Mouse (Mus musculus): ENCODE measurements around the gene Pltp. TPM values are rescaled to one million over a fixed set of nuclear protein-coding genes. Genes with fewer than 3 reads are reported as not detected.
"Not testable (repeated sequence)": the region's sequence is repeated elsewhere in the genome, so short reads cannot be mapped to it uniquely, and the experiment has no call there.

The Pltp gene
- polyA plus RNA-seq, 1 experiment from 2014 or later, result 48.5 TPM

DNA sequence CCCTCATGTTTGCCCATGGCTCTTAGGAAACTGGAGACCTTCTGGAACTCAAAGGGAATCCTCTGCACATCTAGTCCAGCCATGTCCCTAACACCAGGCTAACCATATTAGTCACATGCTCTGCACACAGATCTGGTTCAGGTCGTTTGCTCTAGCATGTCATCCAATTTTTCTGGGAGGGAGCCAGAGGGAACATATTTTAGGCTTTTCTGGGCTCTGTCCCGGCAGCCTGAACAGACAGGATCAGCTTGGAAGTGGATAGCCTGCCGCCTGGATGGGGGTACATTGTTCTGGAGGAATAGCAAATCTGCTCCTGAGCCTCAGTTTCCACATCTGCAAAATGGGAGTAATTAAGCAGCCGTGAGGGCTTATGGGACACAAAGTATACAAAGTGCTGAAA lies 3.6 kb upstream of the Pltp start:
- ATAC-seq (ENCODE audit: insufficient read depth, low FRiP score, low read depth), result no peak
- Histone ChIP-seq H3K27me3 (replicated peaks) (peaks cover 12% of the 10 kb centered on the region), H3K4me2 (no peak overlapping the region), H3K4me1 (peaks cover 50% of the 10 kb centered on the region), H3K9me3 (no peaks in the 10 kb centered on the region), H3K27ac (no peak overlapping the region; the same call in 1 of the 2 replicates), H3K9ac (no peak overlapping the region), H3K4me3 (replicated peaks) (no peak overlapping the region), H3K36me3 (no peaks in the 10 kb centered on the region)
- 56% methylated on average over 4 of the region's 4 CpGs for WGBS

- H3K9ac ChIP-seq, result no peak overlapping the region
- H3K36me3 ChIP-seq, result no peaks in the 10 kb centered on the region
- H3K27me3 ChIP-seq (replicated peaks), result peaks cover 12% of the 10 kb centered on the region
- no peak overlapping the region for H3K27ac ChIP-seq
- H3K9me3 ChIP-seq, result no peaks in the 10 kb centered on the region
- 60% methylated on average over 9 of the region's 9 CpGs for WGBS
- H3K4me2 ChIP-seq, result no peak overlapping the region
- peaks cover 51% of the 10 kb centered on the region for H3K4me1 ChIP-seq
- H3K4me3 ChIP-seq (replicated peaks), result no peak overlapping the region
- ATAC-seq (ENCODE audit: insufficient read depth, low FRiP score, low read depth), result no peak
These were observed 2.3 kb upstream of the Pltp start for GRCm38 (mm10) chr2:164859640-164860432.

- Histone ChIP-seq H3K27ac (no peak overlapping the region), H3K27me3 (replicated peaks) (peaks cover 12% of the 10 kb centered on the region), H3K9ac (no peak overlapping the region), H3K36me3 (no peaks in the 10 kb centered on the region), H3K4me1 (peaks cover 48% of the 10 kb centered on the region), H3K9me3 (no peaks in the 10 kb centered on the region), H3K4me3 (replicated peaks) (no peak overlapping the region), H3K4me2 (no peak overlapping the region)
- WGBS, result 54% methylated on average over 2 of the region's 2 CpGs
- ATAC-seq (ENCODE audit: insufficient read depth, low FRiP score, low read depth), result no peak
These were observed 1.6 kb upstream of the Pltp start for GRCm38 (mm10) chr2:164859155-164859554.

DNA sequence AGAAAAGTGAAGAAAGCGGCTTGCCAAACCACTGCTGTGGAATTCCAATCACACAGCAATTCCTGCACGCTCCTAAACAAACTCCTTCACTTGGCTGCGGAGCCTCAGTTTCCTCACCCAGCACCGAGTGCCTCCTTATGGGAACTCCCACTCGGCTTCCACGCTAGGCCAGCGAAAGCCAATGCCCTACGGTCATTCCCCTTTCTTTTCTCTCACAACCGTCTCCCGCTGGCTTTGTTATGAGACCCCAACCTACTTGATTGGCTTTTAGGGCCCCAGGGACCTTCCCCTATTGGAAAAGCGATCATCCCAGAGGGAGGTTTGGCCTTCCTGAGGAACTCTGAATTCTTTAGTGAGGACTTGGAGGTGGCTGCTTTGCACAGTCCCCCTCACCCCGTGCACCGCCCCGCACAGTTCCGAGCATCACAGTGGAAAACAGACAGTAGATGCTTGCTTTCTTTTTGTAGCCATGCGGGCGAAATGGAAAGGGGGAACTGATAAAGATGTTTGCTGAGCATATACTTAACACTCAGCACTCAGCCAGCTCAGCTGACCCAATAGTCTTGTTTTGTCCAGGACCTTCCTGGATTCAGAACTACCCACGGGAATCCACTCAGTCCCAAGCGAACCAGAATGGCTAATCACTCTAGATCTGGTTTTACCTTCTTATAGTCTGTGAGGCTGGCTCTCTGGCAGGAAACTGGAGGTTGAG lies 487 bp upstream of the Pltp start:
- Histone ChIP-seq H3K4me2 (peak overlapping the region; percentile 94), H3K27ac (peak overlapping the region; percentile 64; the same call in 1 of the 2 replicates), H3K27me3 (replicated peaks) (peaks cover 12% of the 10 kb centered on the region), H3K4me3 (replicated peaks) (peak overlapping the region; percentile 51), H3K9ac (0 out of 2 replicates have a peak overlapping the region, but pooled peaks have one; percentile 27), H3K4me1 (peaks cover 48% of the 10 kb centered on the region), H3K36me3 (no peaks in the 10 kb centered on the region), H3K9me3 (no peaks in the 10 kb centered on the region)
- ATAC-seq (ENCODE audit: insufficient read depth, low FRiP score, low read depth), result no peak
- WGBS, result 13% methylated on average over 19 of the region's 19 CpGs

- no peak for ATAC-seq (ENCODE audit: insufficient read depth, low FRiP score, low read depth)
- 2% methylated on average over 42 of the region's 42 CpGs for WGBS
- H3K27ac ChIP-seq, result no peak overlapping the region
- H3K4me3 ChIP-seq (replicated peaks), result peak overlapping the region; percentile 51
- H3K9ac ChIP-seq, result peak overlapping the region; percentile 40; the same call in 1 of the 2 replicates
- H3K27me3 ChIP-seq (replicated peaks), result peaks cover 12% of the 10 kb centered on the region
- no peaks in the 10 kb centered on the region for H3K36me3 ChIP-seq
- H3K4me2 ChIP-seq, result peak overlapping the region; percentile 94
- peaks cover 36% of the 10 kb centered on the region for H3K4me1 ChIP-seq
- H3K9me3 ChIP-seq, result no peaks in the 10 kb centered on the region
These were observed 1.0 kb downstream of the Pltp start for GRCm38 (mm10) chr2:164856309-164857100.

GRCm38 (mm10) chr2:164855572-164855971 lies 1.9 kb downstream of the Pltp start:
- H3K4me2 ChIP-seq, result not testable (repeated sequence)
- 79% methylated on average over 5 of the region's 5 CpGs for WGBS

GRCm38 (mm10) chr2:164850061-164850460 lies 7.5 kb downstream of the Pltp start:
- Histone ChIP-seq H3K4me2 (no peak overlapping the region), H3K36me3 (no peaks in the 10 kb centered on the region), H3K27ac (no peak overlapping the region), H3K9me3 (no peaks in the 10 kb centered on the region), H3K4me3 (replicated peaks) (no peak overlapping the region), H3K27me3 (replicated peaks) (no peaks in the 10 kb centered on the region), H3K9ac (no peak overlapping the region), H3K4me1 (no peaks in the 10 kb centered on the region)
- no peak for ATAC-seq (ENCODE audit: insufficient read depth, low FRiP score, low read depth)
- WGBS, result 75% methylated on average over 8 of the region's 8 CpGs

More at GRCm38 (mm10) chr2:164855572-164855971, 1.9 kb downstream of the Pltp start:
- H3K9me3 ChIP-seq; H3K36me3 ChIP-seq; H3K9ac ChIP-seq; ATAC-seq (ENCODE audit: insufficient read depth, low FRiP score, low read depth); H3K4me3 ChIP-seq (replicated peaks); H3K27ac ChIP-seq: not testable (repeated sequence)
- H3K4me1 ChIP-seq, result peaks cover 30% of the 10 kb centered on the region
- peaks cover 12% of the 10 kb centered on the region for H3K27me3 ChIP-seq (replicated peaks)

DNA sequence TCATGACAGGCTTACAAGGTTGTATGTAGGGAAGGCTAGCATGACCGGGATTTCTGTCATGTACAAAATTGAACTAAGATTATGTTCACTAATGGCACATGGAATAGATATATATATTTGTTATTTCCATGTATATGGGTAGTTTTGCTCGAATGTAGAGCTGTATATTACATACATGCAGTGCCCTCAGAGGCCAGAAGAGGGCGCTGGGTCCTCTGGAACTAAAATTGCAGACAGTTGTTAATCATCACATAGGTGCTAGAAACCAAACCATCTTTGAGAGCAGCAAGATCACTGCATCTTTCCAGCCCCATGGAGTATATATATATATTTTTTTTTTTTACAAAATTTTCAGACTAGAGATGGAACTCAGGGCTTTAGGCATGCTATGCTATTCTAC lies 11.7 kb downstream of the Pltp start:
- no peaks in the 10 kb centered on the region for H3K36me3 ChIP-seq
- H3K27me3 ChIP-seq (replicated peaks), result no peaks in the 10 kb centered on the region
- no peaks in the 10 kb centered on the region for H3K9me3 ChIP-seq
- H3K4me2 ChIP-seq, result no peak overlapping the region
- no peak overlapping the region for H3K4me3 ChIP-seq (replicated peaks)
- no peak for ATAC-seq (ENCODE audit: insufficient read depth, low FRiP score, low read depth)
- WGBS, result 50% methylated on average over 3 of the region's 3 CpGs
- H3K9ac ChIP-seq, result no peak overlapping the region
- no peaks in the 10 kb centered on the region for H3K4me1 ChIP-seq
- no peak overlapping the region for H3K27ac ChIP-seq

DNA sequence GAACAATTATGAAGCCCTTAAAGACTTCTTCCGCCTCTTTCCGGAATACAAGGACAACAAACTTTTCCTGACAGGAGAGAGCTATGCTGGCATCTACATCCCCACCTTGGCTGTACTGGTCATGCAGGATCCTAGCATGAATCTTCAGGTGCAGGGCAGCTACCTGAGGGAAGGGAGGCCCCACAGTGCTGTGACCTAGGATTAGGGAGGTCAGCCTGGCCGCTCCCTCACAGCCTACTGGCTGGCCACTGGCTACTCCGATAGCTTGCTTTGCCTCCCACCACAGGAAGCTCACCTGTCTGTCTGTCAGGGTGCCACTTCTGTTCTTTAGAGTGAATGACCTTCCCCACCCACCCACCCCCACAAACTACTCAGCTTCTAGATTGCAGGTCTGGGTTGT lies 22.3 kb downstream of the Pltp start:
- no peak for ATAC-seq (ENCODE audit: insufficient read depth, low FRiP score, low read depth)
- Histone ChIP-seq H3K27me3 (replicated peaks) (no peaks in the 10 kb centered on the region), H3K9ac (no peak overlapping the region), H3K27ac (no peak overlapping the region), H3K36me3 (peaks cover 19% of the 10 kb centered on the region; the same call in 1 of the 2 replicates), H3K4me3 (replicated peaks) (peak overlapping the region; percentile 63; the same call in 1 of the 2 replicates), H3K4me1 (peaks cover 17% of the 10 kb centered on the region), H3K9me3 (no peaks in the 10 kb centered on the region), H3K4me2 (no peak overlapping the region)
- 87% methylated on average over 4 of the region's 4 CpGs for WGBS

GRCm38 (mm10) chr2:164834531-164834930 lies 23.0 kb downstream of the Pltp start:
- H3K4me1 ChIP-seq, result peaks cover 17% of the 10 kb centered on the region
- peak overlapping the region; percentile 81; the same call in 1 of the 2 replicates for H3K9ac ChIP-seq
- peak overlapping the region; percentile 63 for H3K4me3 ChIP-seq (replicated peaks)
- H3K9me3 ChIP-seq, result no peaks in the 10 kb centered on the region
- no peaks in the 10 kb centered on the region for H3K27me3 ChIP-seq (replicated peaks)
- H3K36me3 ChIP-seq, result peaks cover 13% of the 10 kb centered on the region; the same call in 1 of the 2 replicates
- no peak overlapping the region for H3K27ac ChIP-seq
- no peak for ATAC-seq (ENCODE audit: insufficient read depth, low FRiP score, low read depth)
- peak overlapping the region; percentile 98 for H3K4me2 ChIP-seq
- WGBS, result 35% methylated on average over 8 of the region's 8 CpGs

GRCm38 (mm10) chr2:164833314-164833959 lies 24.1 kb downstream of the Pltp start, which contains the start of gene Neurl2:
Neurl2 (minus strand) TSS chr2:164833456.
- peak within 1 kb of the TSS; percentile 98 for H3K4me2 ChIP-seq
- H3K9me3 ChIP-seq, result no peaks in the 10 kb centered on the region
- H3K36me3 ChIP-seq, result 0 out of 2 replicates have a peak, but pooled peaks cover 3% of the 10 kb centered on the region
- peaks cover 17% of the 10 kb centered on the region for H3K4me1 ChIP-seq
- under 1% methylated on average over 31 of the region's 31 CpGs for WGBS
- peak; percentile 63 for ATAC-seq (ENCODE audit: insufficient read depth, low FRiP score, low read depth)
- H3K27ac ChIP-seq, result peak within 1 kb of the TSS; percentile 87
- peak within 1 kb of the TSS; percentile 63 for H3K4me3 ChIP-seq (replicated peaks)
- H3K9ac ChIP-seq, result peak within 1 kb of the TSS; percentile 81
- no peaks in the 10 kb centered on the region for H3K27me3 ChIP-seq (replicated peaks)
